Mouse (Mus musculus): ENCODE data around the gene Unc13a. TPM values are rescaled to one million over a fixed set of nuclear protein-coding genes. Genes with fewer than 3 reads are reported as not detected.

Unc13a gene
- polyA plus RNA-seq, 1 experiment from 2014 or later = 9.1 TPM

GRCm38 (mm10) chr8:71645510-71645909 lies 26.0 kb downstream of the Unc13a start:
- WGBS = 85% methylated on average over 9 of the region's 9 CpGs
- ATAC-seq (ENCODE audit: low FRiP score) (no peak), DNase-seq (ENCODE audit: low spot score) (no peak)
- 0 out of 2 replicates have a peak, but pooled peaks cover 2% of the 10 kb centered on the region for H3K27me3 ChIP-seq (ENCODE audit: control insufficient read depth, insufficient read depth, low read length)
- no peak overlapping the region for H3K27ac ChIP-seq (ENCODE audit: low read depth, low read length)
- H3K4me2 ChIP-seq (replicated peaks; ENCODE audit: low read depth, low read length) = no peak overlapping the region
- no peak overlapping the region for H3K9ac ChIP-seq (ENCODE audit: low read depth, low read length)
- no peaks in the 10 kb centered on the region for H3K36me3 ChIP-seq (ENCODE audit: control insufficient read depth, insufficient read depth, low read length)
- no peak overlapping the region for H3K4me3 ChIP-seq (ENCODE audit: low read depth, low read length)
- H3K4me1 ChIP-seq (replicated peaks; ENCODE audit: control insufficient read depth, insufficient read depth, low read length) = no peaks in the 10 kb centered on the region
- no peaks in the 10 kb centered on the region for H3K9me3 ChIP-seq (ENCODE audit: control insufficient read depth, low read length)

GRCm38 (mm10) chr8:71639318-71639717 lies 32.2 kb downstream of the Unc13a start:
- Histone ChIP-seq H3K9me3 (ENCODE audit: control insufficient read depth, low read length) (no peaks in the 10 kb centered on the region), H3K9ac (ENCODE audit: low read depth, low read length) (no peak overlapping the region), H3K4me2 (replicated peaks; ENCODE audit: low read depth, low read length) (no peak overlapping the region), H3K27me3 (ENCODE audit: control insufficient read depth, insufficient read depth, low read length) (peaks cover 4% of the 10 kb centered on the region; the same call in 1 of the 2 replicates), H3K4me3 (ENCODE audit: low read depth, low read length) (no peak overlapping the region), H3K36me3 (ENCODE audit: control insufficient read depth, insufficient read depth, low read length) (no peaks in the 10 kb centered on the region), H3K4me1 (replicated peaks; ENCODE audit: control insufficient read depth, insufficient read depth, low read length) (no peaks in the 10 kb centered on the region), H3K27ac (ENCODE audit: low read depth, low read length) (no peak overlapping the region)
- DNase-seq (ENCODE audit: low spot score) = no peak
- no peak for ATAC-seq (ENCODE audit: low FRiP score)
- 87% methylated on average over 4 of the region's 4 CpGs for WGBS

- H3K9me3 ChIP-seq (ENCODE audit: control insufficient read depth, low read length) = no peaks in the 10 kb centered on the region
- no peaks in the 10 kb centered on the region for H3K4me1 ChIP-seq (replicated peaks; ENCODE audit: control insufficient read depth, insufficient read depth, low read length)
- no peak overlapping the region for H3K27ac ChIP-seq (ENCODE audit: low read depth, low read length)
- 63% methylated on average over 6 of the region's 6 CpGs for WGBS
- no peaks in the 10 kb centered on the region for H3K36me3 ChIP-seq (ENCODE audit: control insufficient read depth, insufficient read depth, low read length)
- H3K9ac ChIP-seq (ENCODE audit: low read depth, low read length) = no peak overlapping the region
- no peak overlapping the region for H3K4me2 ChIP-seq (replicated peaks; ENCODE audit: low read depth, low read length)
- H3K27me3 ChIP-seq (ENCODE audit: control insufficient read depth, insufficient read depth, low read length) = peaks cover 8% of the 10 kb centered on the region
- ATAC-seq (ENCODE audit: low FRiP score) (no peak), DNase-seq (ENCODE audit: low spot score) (no peak)
- H3K4me3 ChIP-seq (ENCODE audit: low read depth, low read length) = no peak overlapping the region
Observed at GRCm38 (mm10) chr8:71638321-71638720, 33.2 kb downstream of the Unc13a start.

- WGBS = 53% methylated on average over 8 of the region's 8 CpGs
- Histone ChIP-seq H3K27me3 (ENCODE audit: control insufficient read depth, insufficient read depth, low read length) (peaks cover 9% of the 10 kb centered on the region), H3K9ac (ENCODE audit: low read depth, low read length) (no peak overlapping the region), H3K4me3 (ENCODE audit: low read depth, low read length) (no peak overlapping the region), H3K4me1 (replicated peaks; ENCODE audit: control insufficient read depth, insufficient read depth, low read length) (no peaks in the 10 kb centered on the region), H3K4me2 (replicated peaks; ENCODE audit: low read depth, low read length) (no peak overlapping the region), H3K27ac (ENCODE audit: low read depth, low read length) (no peak overlapping the region), H3K36me3 (ENCODE audit: control insufficient read depth, insufficient read depth, low read length) (no peaks in the 10 kb centered on the region), H3K9me3 (ENCODE audit: control insufficient read depth, low read length) (peaks cover 3% of the 10 kb centered on the region; the same call in 1 of the 2 replicates)
- DNase-seq (ENCODE audit: low spot score) (no peak), ATAC-seq (ENCODE audit: low FRiP score) (no peak)
Observed at GRCm38 (mm10) chr8:71637149-71638095, 34.1 kb downstream of the Unc13a start.

GRCm38 (mm10) chr8:71633981-71634667 lies 37.4 kb downstream of the Unc13a start:
- Histone ChIP-seq H3K27ac (ENCODE audit: low read depth, low read length) (no peak overlapping the region), H3K36me3 (ENCODE audit: control insufficient read depth, insufficient read depth, low read length) (no peaks in the 10 kb centered on the region), H3K4me3 (ENCODE audit: low read depth, low read length) (no peak overlapping the region), H3K9ac (ENCODE audit: low read depth, low read length) (0 out of 2 replicates have a peak overlapping the region, but pooled peaks have one; percentile 11), H3K27me3 (ENCODE audit: control insufficient read depth, insufficient read depth, low read length) (peaks cover 28% of the 10 kb centered on the region), H3K4me2 (replicated peaks; ENCODE audit: low read depth, low read length) (peak overlapping the region; percentile 31), H3K9me3 (ENCODE audit: control insufficient read depth, low read length) (peaks cover 3% of the 10 kb centered on the region; the same call in 1 of the 2 replicates), H3K4me1 (replicated peaks; ENCODE audit: control insufficient read depth, insufficient read depth, low read length) (0 out of 2 replicates have a peak, but pooled peaks cover 2% of the 10 kb centered on the region)
- 1% methylated on average over 26 of the region's 26 CpGs for WGBS
- ATAC-seq (ENCODE audit: low FRiP score) (peak; percentile 36), DNase-seq (ENCODE audit: low spot score) (peak; percentile 78)

- Histone ChIP-seq H3K9ac (ENCODE audit: low read depth, low read length) (no peak overlapping the region), H3K27me3 (ENCODE audit: control insufficient read depth, insufficient read depth, low read length) (peaks cover 28% of the 10 kb centered on the region), H3K4me3 (ENCODE audit: low read depth, low read length) (no peak overlapping the region), H3K9me3 (ENCODE audit: control insufficient read depth, low read length) (peaks cover 3% of the 10 kb centered on the region; the same call in 1 of the 2 replicates), H3K4me1 (replicated peaks; ENCODE audit: control insufficient read depth, insufficient read depth, low read length) (peaks cover 5% of the 10 kb centered on the region), H3K36me3 (ENCODE audit: control insufficient read depth, insufficient read depth, low read length) (no peaks in the 10 kb centered on the region), H3K4me2 (replicated peaks; ENCODE audit: low read depth, low read length) (no peak overlapping the region), H3K27ac (ENCODE audit: low read depth, low read length) (no peak overlapping the region)
- 10% methylated on average over 19 of the region's 22 CpGs for WGBS
- ATAC-seq (ENCODE audit: low FRiP score) (no peak), DNase-seq (ENCODE audit: low spot score) (peak; percentile 21)
Observed at GRCm38 (mm10) chr8:71633164-71633563, 38.4 kb downstream of the Unc13a start.

GRCm38 (mm10) chr8:71631897-71632296 lies 39.7 kb downstream of the Unc13a start:
- Histone ChIP-seq H3K9ac (ENCODE audit: low read depth, low read length) (no peak overlapping the region), H3K4me3 (ENCODE audit: low read depth, low read length) (no peak overlapping the region), H3K27me3 (ENCODE audit: control insufficient read depth, insufficient read depth, low read length) (peaks cover 28% of the 10 kb centered on the region), H3K9me3 (ENCODE audit: control insufficient read depth, low read length) (peaks cover 3% of the 10 kb centered on the region; the same call in 1 of the 2 replicates), H3K27ac (ENCODE audit: low read depth, low read length) (no peak overlapping the region), H3K4me2 (replicated peaks; ENCODE audit: low read depth, low read length) (no peak overlapping the region), H3K4me1 (replicated peaks; ENCODE audit: control insufficient read depth, insufficient read depth, low read length) (peaks cover 5% of the 10 kb centered on the region), H3K36me3 (ENCODE audit: control insufficient read depth, insufficient read depth, low read length) (no peaks in the 10 kb centered on the region)
- WGBS = 69% methylated on average over 2 of the region's 2 CpGs
- DNase-seq (ENCODE audit: low spot score) = no peak
- ATAC-seq (ENCODE audit: low FRiP score) = no peak

GRCm38 (mm10) chr8:71630761-71631160 lies 40.8 kb downstream of the Unc13a start:
- Histone ChIP-seq H3K4me1 (replicated peaks; ENCODE audit: control insufficient read depth, insufficient read depth, low read length) (peaks cover 5% of the 10 kb centered on the region), H3K9me3 (ENCODE audit: control insufficient read depth, low read length) (peaks cover 3% of the 10 kb centered on the region; the same call in 1 of the 2 replicates), H3K9ac (ENCODE audit: low read depth, low read length) (no peak overlapping the region), H3K4me2 (replicated peaks; ENCODE audit: low read depth, low read length) (no peak overlapping the region), H3K4me3 (ENCODE audit: low read depth, low read length) (no peak overlapping the region), H3K36me3 (ENCODE audit: control insufficient read depth, insufficient read depth, low read length) (no peaks in the 10 kb centered on the region), H3K27ac (ENCODE audit: low read depth, low read length) (no peak overlapping the region), H3K27me3 (ENCODE audit: control insufficient read depth, insufficient read depth, low read length) (peaks cover 28% of the 10 kb centered on the region)
- DNase-seq (ENCODE audit: low spot score) = no peak
- 86% methylated on average over 6 of the region's 6 CpGs for whole genome bisulfite sequencing
- ATAC-seq (ENCODE audit: low FRiP score) = no peak
